Mouse (Mus musculus) ES-E14 (cell line): ENCODE results near the gene Dazap2. TPM values are rescaled to one million over a fixed set of nuclear protein-coding genes. Genes with fewer than 3 reads are reported as not detected.
A peak's percentile ranks its signal among the peaks of the same experiment; 100 is the strongest.

Experiments used
- DNase-seq: peaks from one replicate; pipeline ENCODE4 v3.0.0-alpha.2; 2013; ENCODE audit warnings: low read depth, low spot score
- H3K27ac ChIP-seq: 2 replicates; pipeline ENCODE4 v1.5.1; 2012; ENCODE audit warnings: low read depth, mild to moderate bottlenecking, low read length, moderate library complexity, mixed read lengths; ENCODE audit not compliant: poor library complexity, insufficient read depth, severe bottlenecking
- H3K36me3 ChIP-seq: 2 replicates; pipeline ENCODE4 v1.6.1; 2012; ENCODE audit warnings: mild to moderate bottlenecking, low read length, moderate library complexity, mixed read lengths; ENCODE audit not compliant: control insufficient read depth, poor library complexity, insufficient read depth, severe bottlenecking
- H3K4me1 ChIP-seq, 2 experiments: fragments of 150-350 bp in 1 of 2; sonication (generic) in 1 of 2; 2 replicates each; pipeline ENCODE4 v1.6.1; 2012; ENCODE audit warnings: low read length in 2 of 2, mild to moderate bottlenecking in 1 of 2, mixed read lengths in 1 of 2; ENCODE audit not compliant: control insufficient read depth in 2 of 2, insufficient read depth in 2 of 2, poor library complexity in 1 of 2
- H3K4me3 ChIP-seq, 2 experiments: fragments of 150-350 bp in 1 of 2; sonication (generic) in 1 of 2; 2 replicates each; pipeline ENCODE4 v1.5.1; 2012; ENCODE audit warnings: low read length in 2 of 2, low read depth in 1 of 2, mild to moderate bottlenecking in 1 of 2, mixed read lengths in 1 of 2; ENCODE audit not compliant: insufficient read depth in 1 of 2, poor library complexity in 1 of 2, severe bottlenecking in 1 of 2
- H3K9ac ChIP-seq: 2 replicates; pipeline ENCODE4 v1.6.1; 2012; ENCODE audit warnings: low read depth, mild to moderate bottlenecking, low read length, mixed read lengths; ENCODE audit not compliant: poor library complexity, insufficient read depth, severe bottlenecking
- H3K9me3 ChIP-seq: fragments of 150-350 bp; sonication (generic); 2 replicates; pipeline ENCODE4 v1.6.1; 2012; ENCODE audit warnings: low read depth, mild to moderate bottlenecking, low read length; ENCODE audit not compliant: control insufficient read depth, insufficient read depth
- CHD2 ChIP-seq: IDR thresholded peaks from 2 replicates; pipeline ENCODE4 v1.6.1; 2014; ENCODE audit warnings: mild to moderate bottlenecking, low read depth, low read length, inconsistent platforms
- HCFC1 ChIP-seq: IDR thresholded peaks from 2 replicates; pipeline ENCODE4 v1.6.1; 2012; ENCODE audit warnings: low read length, inconsistent platforms, borderline replicate concordance; ENCODE audit not compliant: insufficient read depth
- MAFK ChIP-seq: IDR thresholded peaks from 2 replicates; pipeline ENCODE4 v1.6.1; 2014; ENCODE audit warnings: mild to moderate bottlenecking, low read depth, low read length, inconsistent platforms; ENCODE audit not compliant: insufficient read depth
- ZC3H11A ChIP-seq: IDR thresholded peaks from 2 replicates; pipeline ENCODE4 v1.6.1; 2012; ENCODE audit warnings: low read depth, mild to moderate bottlenecking, inconsistent platforms, low read length, borderline replicate concordance
- ZNF384 ChIP-seq: IDR thresholded peaks from 2 replicates; pipeline ENCODE4 v1.6.1; 2012; ENCODE audit warnings: low read depth, low read length, inconsistent platforms
- in situ Hi-C, 2 experiments: fragments of 600-800 bp; cut with MboI; formaldehyde crosslinking; loops; one replicate each; pipeline ENCODE4 v1.15.1; 2025; ENCODE audit warnings: low sequenced_read_pairs in 2 of 2, inconsistent platforms in 1 of 2; ENCODE audit not compliant: unreplicated experiment in 2 of 2
- total RNA-seq: library from RNA; depleted of rRNA; stranded (reverse); fragments of 300-350 nt; gene quantifications from 2 replicates; pipeline ENCODE4 v1.2.3, GENCODE M21; 2012; rRNA removed

Gene Dazap2
- total RNA-seq, 1 experiment: 27.6 TPM

DNA sequence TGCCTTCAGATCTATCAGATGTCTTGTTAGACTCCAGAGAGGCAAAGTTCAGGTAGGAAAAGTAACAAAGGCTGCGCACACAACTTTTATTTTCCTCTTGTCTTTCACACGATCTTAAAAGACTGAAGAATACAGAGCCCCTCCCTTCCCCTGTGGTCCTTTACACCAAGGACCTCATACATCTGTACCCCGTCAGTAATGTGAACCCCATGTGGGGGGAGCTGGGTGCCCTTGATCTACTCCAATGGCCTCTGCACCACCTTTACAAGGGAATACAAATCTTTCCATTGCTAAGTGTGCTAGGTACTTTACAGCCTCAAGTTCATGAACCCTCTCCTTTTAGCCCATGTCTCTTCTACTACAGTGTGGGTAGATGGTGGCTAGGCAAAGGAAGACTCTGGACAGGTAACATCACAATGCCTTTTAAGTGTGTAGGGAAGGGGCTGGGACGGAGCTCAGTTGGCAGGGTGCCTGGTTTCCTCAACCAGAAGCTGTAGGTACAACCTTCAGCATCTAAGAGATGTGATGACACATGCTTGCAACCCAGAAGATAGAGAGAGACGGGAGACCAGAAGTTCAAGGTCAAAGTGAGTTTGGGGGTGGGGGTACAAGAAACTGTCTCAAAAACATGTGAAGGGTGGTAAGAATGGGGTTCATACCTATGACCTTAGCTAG lies 52.9 kb downstream of the Dazap2 start:
- Histone ChIP-seq H3K36me3 (no peaks in the 10 kb centered on the region; the same call in 1 of the 2 replicates), H3K4me1 (peaks cover 9 to 29% of the 10 kb centered on the region in 2 experiments), H3K4me3 (no peak overlapping the region), H3K27ac (no peak overlapping the region), H3K9me3 (no peaks in the 10 kb centered on the region), H3K9ac (no peak overlapping the region)
- no peak for TF ChIP-seq ZC3H11A
- no peak for TF ChIP-seq MAFK
- in situ Hi-C loops: no loop called here
- DNase-seq: no peak

DNA sequence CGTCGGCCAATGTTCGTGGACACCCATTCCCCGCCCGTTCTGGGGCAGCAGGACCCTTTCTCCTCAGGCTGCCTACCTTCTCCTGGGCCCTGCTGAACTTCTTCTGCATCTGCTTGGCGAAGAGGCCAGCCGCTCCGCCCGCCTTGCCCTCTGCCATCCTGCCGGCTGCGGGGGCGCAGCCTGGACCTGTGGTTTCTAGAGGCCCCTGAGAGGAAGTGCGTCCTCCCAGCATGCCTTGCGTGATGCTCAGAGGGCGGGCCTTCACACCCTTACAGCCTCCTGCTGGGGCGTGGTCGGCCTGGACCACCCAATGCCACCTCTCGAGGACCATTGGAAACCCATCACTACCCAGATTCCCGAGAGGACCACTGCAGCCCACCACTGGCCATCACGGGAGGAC lies 54.2 kb downstream of the Dazap2 start, which contains the start of gene Bin2:
Gene Bin2 (minus strand): TSS at position 217 of the 400 bp plus-strand sequence.
- Histone ChIP-seq H3K4me1 (peaks cover 13 to 34% of the 10 kb centered on the region in 2 experiments), H3K4me3 (peak within 1 kb of the TSS; percentile 53 to 66), H3K9ac (peak within 1 kb of the TSS; percentile 67), H3K27ac (no peak within 1 kb of the TSS), H3K36me3 (no peaks in the 10 kb centered on the region; the same call in 1 of the 2 replicates), H3K9me3 (no peaks in the 10 kb centered on the region)
- DNase-seq: no peak
- in situ Hi-C loops: no loop called here
- no peak for TF ChIP-seq ZNF384
- no peak for TF ChIP-seq CHD2
- TF ChIP-seq MAFK: no peak
- no peak for TF ChIP-seq ZC3H11A
- TF ChIP-seq HCFC1: no peak

DNA sequence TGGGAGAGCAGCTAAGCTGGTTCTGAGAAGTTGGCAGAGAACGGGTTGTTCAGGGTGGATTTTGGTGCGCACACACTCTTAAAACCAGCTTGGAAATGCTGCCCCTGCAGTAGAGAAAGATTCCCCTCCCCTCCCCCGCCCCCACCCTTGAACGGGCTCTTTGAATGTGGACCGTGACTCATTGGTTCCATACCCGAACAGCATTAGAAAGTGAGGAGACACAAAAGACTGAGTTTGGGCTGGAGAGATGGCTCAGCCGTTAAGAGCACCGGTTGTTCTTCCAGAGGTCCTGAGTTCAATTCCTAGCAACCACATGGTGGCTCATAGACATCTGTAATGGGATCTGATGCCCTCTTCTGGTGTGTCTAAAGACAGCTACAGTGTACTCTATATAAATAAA lies 54.9 kb downstream of the Dazap2 start:
- H3K27ac ChIP-seq: no peak overlapping the region
- no peak overlapping the region for H3K9ac ChIP-seq
- TF ChIP-seq CHD2 (no peak), MAFK (no peak), HCFC1 (no peak), ZNF384 (no peak), ZC3H11A (no peak)
- no peak for DNase-seq
- no peaks in the 10 kb centered on the region for H3K36me3 ChIP-seq
- in situ Hi-C loops: no loop called here
- no peaks in the 10 kb centered on the region for H3K9me3 ChIP-seq
- no peak overlapping the region for H3K4me3 ChIP-seq
- H3K4me1 ChIP-seq: peaks cover 16 to 36% of the 10 kb centered on the region in 2 experiments

Other genes starting within 250 kb of the Dazap2 start
- gene Gm5475, start 193.2 kb upstream of the Dazap2 start, total RNA-seq: 0.11 TPM in 1 of 2 replicates, not detected in the other
- 59.8 and 67.1 TPM in 2 replicates for gene Slc11a2, start 190.3 kb upstream of the Dazap2 start, total RNA-seq
- 7.8 and 11.2 TPM in 2 replicates for gene Letmd1, start 146.3 kb upstream of the Dazap2 start, total RNA-seq
- gene Csrnp2, start 119.9 kb upstream of the Dazap2 start, total RNA-seq: 8.1 and 14.6 TPM in 2 replicates
- gene Tfcp2, start 63.3 kb upstream of the Dazap2 start, total RNA-seq: 13.1 and 13.6 TPM in 2 replicates
- 2.9 and 4.1 TPM in 2 replicates for gene Pou6f1, start 15.4 kb upstream of the Dazap2 start, total RNA-seq
- gene Smagp, start 21.6 kb downstream of the Dazap2 start, total RNA-seq: 20.0 and 27.3 TPM in 2 replicates
- gene Bin2, start 54.2 kb downstream of the Dazap2 start, total RNA-seq: 7.9 and 12.5 TPM in 2 replicates
- gene Cela1, start 72.6 kb downstream of the Dazap2 start, total RNA-seq: 2.4 and 3.3 TPM in 2 replicates
- 18.2 and 39.0 TPM in 2 replicates for gene Galnt6, start 114.0 kb downstream of the Dazap2 start, total RNA-seq
- gene Slc4a8, start 146.4 kb downstream of the Dazap2 start, total RNA-seq: 25.6 and 40.3 TPM in 2 replicates